Mouse (Mus musculus): ENCODE data around the gene Klhl34.
A peak's percentile ranks its signal among the peaks of the same experiment; 100 is the strongest.

Klhl34 gene

DNA sequence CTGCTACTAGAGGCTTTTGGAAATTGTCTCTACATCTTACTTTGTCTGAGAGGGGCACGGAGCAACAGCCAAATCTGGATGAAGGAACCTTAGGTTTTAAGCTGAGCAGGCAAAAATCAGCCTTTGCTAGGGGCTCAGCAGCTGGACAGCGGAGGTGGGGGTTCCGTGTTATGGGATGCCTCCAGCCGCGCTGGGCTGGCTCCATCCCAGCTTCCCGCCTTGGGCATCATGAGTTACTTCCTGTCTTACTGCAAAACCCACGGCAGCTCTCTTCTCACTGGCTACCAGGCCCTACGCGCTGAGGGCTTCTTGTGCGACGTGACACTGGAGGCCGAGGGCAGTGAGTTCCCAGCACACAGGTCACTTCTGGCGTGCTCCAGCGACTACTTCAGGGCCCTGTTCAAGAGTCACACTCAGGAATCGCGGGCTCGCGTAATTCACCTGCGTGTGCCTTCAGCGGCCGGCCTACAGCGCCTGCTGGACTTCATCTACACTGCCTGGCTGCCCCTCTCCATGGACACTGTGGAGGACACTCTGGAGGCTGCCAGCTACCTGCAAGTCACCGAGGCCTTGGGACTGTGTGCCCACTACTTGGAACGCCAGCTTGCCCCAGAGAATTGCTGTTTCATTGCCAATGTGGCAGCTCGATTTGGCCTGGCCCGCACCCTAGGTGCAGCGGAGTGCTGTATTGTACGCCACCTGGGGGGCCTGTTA lies at the start of gene Klhl34:
Klhl34 (plus strand) TSS at position 229 of the 714 bp plus-strand sequence.
- DNase-seq (ENCODE audit: low spot score): peak; percentile 3

- no peak for DNase-seq (ENCODE audit: low spot score)
Observed at GRCm38 (mm10) chrX:157801669-157802068, 16.6 kb upstream of the Klhl34 start.

DNA sequence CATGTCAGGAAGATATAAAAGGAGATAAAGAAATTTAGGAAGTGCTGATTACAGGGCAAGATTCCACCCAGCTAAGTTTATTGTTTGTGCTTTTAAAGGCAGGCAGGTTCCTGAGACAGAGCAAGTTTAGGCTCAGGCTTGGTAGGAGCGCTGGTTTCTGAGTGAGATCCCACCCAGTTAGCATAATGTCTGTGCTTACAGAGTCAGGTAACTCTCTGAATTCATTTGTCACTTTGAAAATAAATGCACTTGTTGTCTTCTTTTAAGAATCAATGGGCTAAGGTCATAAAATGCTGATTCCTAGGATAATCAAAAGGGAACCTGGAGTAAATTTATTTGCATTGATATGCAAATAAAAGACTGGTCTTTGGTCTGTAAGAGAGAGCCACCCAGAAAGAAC lies 8.5 kb upstream of the Klhl34 start:
- no peak for DNase-seq (ENCODE audit: low spot score)

GRCm38 (mm10) chrX:157817571-157818206 lies 546 bp upstream of the Klhl34 start:
- DNase-seq (ENCODE audit: low spot score): peak; percentile 6

GRCm38 (mm10) chrX:157818921-157819260 lies 656 bp downstream of the Klhl34 start:
- DNase-seq (ENCODE audit: low spot score): peak; percentile 3

GRCm38 (mm10) chrX:157829983-157830382 lies 11.7 kb downstream of the Klhl34 start:
- DNase-seq (ENCODE audit: low spot score): no peak
